Mouse (Mus musculus) c-Kit-negative CD71-positive TER-119-positive erythroid progenitor cells, embryonic 14.5 days (primary cell): ENCODE measurements around the gene Them4.

Source experiments
- DNase-seq: peaks from one replicate; pipeline ENCODE4 v3.0.0-alpha.2; 2013; ENCODE audit warnings: low read depth, low spot score

Gene Them4

GRCm38 (mm10) chr3:94368631-94369030, 58.7 kb downstream of the Them4 start:
- DNase-seq = no peak

GRCm38 (mm10) chr3:94369709-94370108, 59.8 kb downstream of the Them4 start:
- no peak for DNase-seq

GRCm38 (mm10) chr3:94371637-94372036, 61.7 kb downstream of the Them4 start:
- DNase-seq = no peak

GRCm38 (mm10) chr3:94372038-94372437, 62.1 kb downstream of the Them4 start:
- no peak for DNase-seq

- DNase-seq = no peak
These were observed 62.8 kb downstream of the Them4 start, which contains the start of gene Rorc for GRCm38 (mm10) chr3:94372641-94373040. Gene Rorc (plus strand): TSS chr3:94372794.

- DNase-seq = no peak
These were observed 63.2 kb downstream of the Them4 start for GRCm38 (mm10) chr3:94373090-94373489.

- DNase-seq = no peak
These were observed 63.7 kb downstream of the Them4 start for GRCm38 (mm10) chr3:94373597-94374011.

GRCm38 (mm10) chr3:94374636-94375035, 64.7 kb downstream of the Them4 start:
- DNase-seq = no peak

- no peak for DNase-seq
These were observed 65.3 kb downstream of the Them4 start for GRCm38 (mm10) chr3:94375146-94375545.

GRCm38 (mm10) chr3:94375861-94376260, 66.0 kb downstream of the Them4 start:
- no peak for DNase-seq

GRCm38 (mm10) chr3:94377028-94377923, 67.4 kb downstream of the Them4 start:
- no peak for DNase-seq

- DNase-seq = no peak
These were observed 70.1 kb downstream of the Them4 start for GRCm38 (mm10) chr3:94379831-94380510.
